Mouse (Mus musculus) erythroblast, embryonic 14.5 days (primary cell): ENCODE data around the gene Chic2.

Source experiments
- GATA1 ChIP-seq: IDR thresholded peaks from 2 replicates; pipeline ENCODE4 v1.6.1; 2012; ENCODE audit warnings: low read length, inconsistent platforms, mixed read lengths
- TAL1 ChIP-seq: IDR thresholded peaks from 3 replicates; pipeline ENCODE4 v1.6.1; 2012; ENCODE audit warnings: low read length, inconsistent platforms, mixed read lengths

DNA sequence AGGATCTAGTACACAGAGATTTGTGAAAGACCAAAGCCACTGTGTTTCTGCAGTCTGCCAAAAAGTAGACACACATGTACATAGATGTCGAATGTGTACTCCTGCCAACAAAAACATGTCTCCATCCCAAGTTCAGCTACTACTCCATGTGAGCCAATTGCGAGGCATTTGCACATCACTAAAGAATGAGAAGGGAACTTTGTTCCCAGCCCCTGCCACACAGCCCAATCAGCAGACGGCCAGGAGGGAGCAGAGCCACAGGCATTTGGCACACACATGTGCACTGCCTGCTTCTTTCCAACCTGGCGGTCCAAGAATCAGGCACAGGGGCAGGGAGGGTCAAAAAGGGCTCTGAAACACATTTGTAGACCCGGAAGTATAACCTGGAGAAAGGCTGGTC, 81.8 kb downstream of the Chic2 start:
- TF ChIP-seq GATA1 (no peak), TAL1 (no peak)
